Comparison of ENCODE assay signal across 9 mouse cellular contexts in genomic region chr4:100588236-100589206, GRCm38 (mm10).
DNase-seq lines count a peak whose midpoint lies in the region; ATAC-seq and TF ChIP-seq lines count a peak whose summit lies in the region.
"Had no signal": no experiment of that assay in that cellular context is flagged by ENCODE, and none has a peak within 500 bp of the region (broad histone marks: within the 10 kb centered on the region; RNA-seq: fewer than 3 reads in every experiment).

No protein-coding gene starts in this region.

- H3K27ac ChIP-seq in hindbrain, embryonic 12.5 days = 0 out of 2 replicates have a peak overlapping the region, but pooled peaks have one; percentile 14
- no peak overlapping the region for H3K27ac ChIP-seq in lung, embryonic 16.5 days (ENCODE audit: low read length)
- H3K27ac ChIP-seq: liver, embryonic 15.5 days had no signal

- H3K4me3 ChIP-seq in hindbrain, embryonic 12.5 days = peak overlapping the region; percentile 35
- H3K4me3 ChIP-seq in lung, embryonic 16.5 days (ENCODE audit: low read length) = peak overlapping the region; percentile 34
- H3K4me3 ChIP-seq: liver, embryonic 15.5 days had no signal

- H3K4me2 ChIP-seq in hindbrain, embryonic 12.5 days (replicated peaks) = peak overlapping the region; percentile 64
- H3K4me2 ChIP-seq in lung, embryonic 16.5 days (ENCODE audit: low read depth, low read length) = peak overlapping the region; percentile 64
- H3K4me2 ChIP-seq: liver, embryonic 15.5 days had no signal

- peak; percentile 96 for TF ChIP-seq CTCF in Patski (IDR thresholded peaks at IDR 0.05)

- POLR2A ChIA-PET in Patski (lab: Charles Lee) = interaction anchor here (0.6 kb wide), 1 partner anchor 992 kb away, joined by 4 read pairs; no protein-coding TSS in a partner anchor

- peaks cover 22% of the 10 kb centered on the region for H3K27me3 ChIP-seq in Patski
- H3K27me3 ChIP-seq in hindbrain, embryonic 12.5 days = no peaks in the 10 kb centered on the region
- no peaks in the 10 kb centered on the region; the same call in 1 of the 2 replicates for H3K27me3 ChIP-seq in lung, embryonic 16.5 days (ENCODE audit: control insufficient read depth, insufficient read depth, low read depth, low read length)
- H3K27me3 ChIP-seq: liver, embryonic 15.5 days had no signal

- DNase-seq in Patski (ENCODE audit: low read depth, low spot score) = peak; percentile 12
- DNase-seq in cerebellum, postnatal 25 days = peak; percentile 79 to 86
- peak; percentile 77 to 89 for DNase-seq in frontal cortex, postnatal 36 days (ENCODE audit: low spot score in 2 of 2)
- peak; percentile 68 for DNase-seq in layer of hippocampus, adult 9-11 months
- DNase-seq in retina, postnatal 1 day = peak; percentile 83
- DNase-seq in spleen, adult 18-20 months = no peak

- ATAC-seq in Patski = peak; percentile 83
- ATAC-seq in hindbrain, embryonic 12.5 days (ENCODE audit: low FRiP score) = peak; percentile 89
- ATAC-seq in lung, embryonic 16.5 days (ENCODE audit: low read depth) = peak; percentile 86

- no peaks in the 10 kb centered on the region for H3K9me3 ChIP-seq in hindbrain, embryonic 12.5 days (replicated peaks)
- no peaks in the 10 kb centered on the region for H3K9me3 ChIP-seq in lung, embryonic 16.5 days (ENCODE audit: control insufficient read depth, low read length)
- H3K9me3 ChIP-seq: liver, embryonic 15.5 days had no signal

- H3K9ac ChIP-seq in hindbrain, embryonic 12.5 days = peak overlapping the region; percentile 49
- H3K9ac ChIP-seq in lung, embryonic 16.5 days (ENCODE audit: low read length) = peak overlapping the region; percentile 40
- H3K9ac ChIP-seq: liver, embryonic 15.5 days had no signal

- H3K4me1 ChIP-seq in hindbrain, embryonic 12.5 days = peaks cover 7% of the 10 kb centered on the region
- peaks cover 3% of the 10 kb centered on the region; the same call in 1 of the 2 replicates for H3K4me1 ChIP-seq in lung, embryonic 16.5 days (replicated peaks; ENCODE audit: control insufficient read depth, insufficient read depth, low read length)
- H3K4me1 ChIP-seq: liver, embryonic 15.5 days had no signal

- no peaks in the 10 kb centered on the region for H3K36me3 ChIP-seq in hindbrain, embryonic 12.5 days
- no peaks in the 10 kb centered on the region for H3K36me3 ChIP-seq in lung, embryonic 16.5 days (ENCODE audit: control insufficient read depth, insufficient read depth, low read length)
- H3K36me3 ChIP-seq: liver, embryonic 15.5 days had no signal

- in situ Hi-C loops in Patski (cut with MboI; ENCODE audit: low pct_unique_long_range_greater_than_20kb) = loop anchor here (5.0 to 25.0 kb wide), 4 partner anchors 136 to 724 kb away; no protein-coding TSS in a partner anchor

- CTCF ChIA-PET in Patski (lab: Charles Lee) = interaction anchor here (0.6 to 1.4 kb wide), 5 partner anchors 9 to 560 kb away, joined by 3 to 4 read pairs (median 3); no protein-coding TSS in a partner anchor

- 5% methylated on average over 21 of the region's 21 CpGs for WGBS in hindbrain, embryonic 12.5 days
- 7% methylated on average over 21 of the region's 21 CpGs for WGBS in lung, embryonic 16.5 days

Comparison
In these comparisons a context has a peak if more than half of its experiments do, and no peak if none do; other contexts are left out.
1. DNase-seq: peak in Patski (single experiment), cerebellum, postnatal 25 days (2 of 2), frontal cortex, postnatal 36 days (2 of 2), layer of hippocampus, adult 9-11 months (single experiment) and retina, postnatal 1 day (single experiment); none in spleen, adult 18-20 months (0 of 2).
2. Peak in every context shown above with its lines, with median percentiles within 50 percentile points of each other: ATAC-seq.